Mouse (Mus musculus) limb, embryonic 14.5 days (tissue): Measurements from ENCODE around the gene Grk6. TPM values are rescaled to one million over a fixed set of nuclear protein-coding genes. Genes with fewer than 3 reads are reported as not detected.

Experiments used
- ATAC-seq: fragments of 200-750 bp; cut with Nextera tagmentation; 2 replicates; pipeline ENCODE4 v1.8.0; 2017; ENCODE audit warnings: low read depth, moderate number of reproducible peaks, moderate TSS enrichment; ENCODE audit not compliant: low FRiP score
- DNase-seq: peaks from one replicate; pipeline ENCODE4 v3.0.0-alpha.2; 2015; ENCODE audit warnings: low spot score
- H3K27ac ChIP-seq: fragments of 300-500 bp; sonication (generic); replicated peaks from 2 replicates; pipeline ENCODE4 v1.5.1; 2014; ENCODE audit warnings: low read depth, mild to moderate bottlenecking, low read length, moderate library complexity, mixed read lengths
- H3K27me3 ChIP-seq: fragments of 300-500 bp; sonication (generic); 2 replicates; pipeline ENCODE4 v1.6.1; 2014; ENCODE audit warnings: low read length, mixed read lengths; ENCODE audit not compliant: control insufficient read depth, insufficient read depth
- H3K36me3 ChIP-seq: fragments of 300-500 bp; sonication (generic); 2 replicates; pipeline ENCODE4 v1.6.1; 2014; ENCODE audit warnings: mild to moderate bottlenecking, low read length, moderate library complexity, mixed read lengths; ENCODE audit not compliant: control insufficient read depth, insufficient read depth
- H3K4me1 ChIP-seq: fragments of 300-500 bp; sonication (generic); 2 replicates; pipeline ENCODE4 v1.6.1; 2014; ENCODE audit warnings: antibody characterized with exemption, low read length, mixed read lengths; ENCODE audit not compliant: control insufficient read depth, insufficient read depth
- H3K4me2 ChIP-seq: fragments of 300-500 bp; sonication (generic); replicated peaks from 2 replicates; pipeline ENCODE4 v1.6.1; 2014; ENCODE audit warnings: low read depth, mild to moderate bottlenecking, low read length, moderate library complexity; ENCODE audit not compliant: severe bottlenecking
- H3K4me3 ChIP-seq: fragments of 300-500 bp; sonication (generic); replicated peaks from 2 replicates; pipeline ENCODE4 v1.5.1; 2014; ENCODE audit warnings: low read length
- H3K9ac ChIP-seq: fragments of 300-500 bp; sonication (generic); 2 replicates; pipeline ENCODE4 v1.6.1; 2014; ENCODE audit warnings: mild to moderate bottlenecking, low read depth, low read length, moderate library complexity; ENCODE audit not compliant: severe bottlenecking
- H3K9me3 ChIP-seq: fragments of 300-500 bp; sonication (generic); 2 replicates; pipeline ENCODE4 v1.6.1; 2016; ENCODE audit warnings: low read length; ENCODE audit not compliant: control insufficient read depth
- POLR2A ChIP-seq: fragments of 200-500 bp; IDR thresholded peaks from 2 replicates; pipeline ENCODE4 v1.8.0; 2012; ENCODE audit warnings: inconsistent platforms, mild to moderate bottlenecking, moderate library complexity, borderline replicate concordance; ENCODE audit not compliant: insufficient read depth, insufficient read length; ENCODE audit errors: extremely low read depth
- WGBS: fragments of 180-500 bp; shearing (Covaris S2); extraction: QIAGEN DNeasy Blood & Tissue Kit; methylation state at CpG from one replicate; pipeline ENCODE4 v1.1.7; 2014; 5-methylcytosine and 5-hydroxymethylcytosine counted together
- polyA plus RNA-seq, 2 experiments: library from polyadenylated mRNA; depleted of rRNA in 1 of 2; stranded (reverse) in 1 of 2; unstranded in 1 of 2; fragments of >200 nt; fragmentation: Nextera tagmentation in 1 of 2; extraction: Ambion mirVana in 1 of 2; gene quantifications; 2 replicates each; pipeline versions ENCODE4 v1.2.1 to v1.2.3; 2012 to 2014

The Grk6 gene
- polyA plus RNA-seq (2012; rRNA removed) (81.4 and 92.8 TPM in 2 replicates), polyA plus RNA-seq (2014; fragmentation: Nextera tagmentation; extraction: Ambion mirVana) (51.7 and 57.5 TPM in 2 replicates)

- ATAC-seq (peak; percentile 96), DNase-seq (peak; percentile 100)
- no peak for TF ChIP-seq POLR2A
- peaks cover 16% of the 10 kb centered on the region for H3K4me1 ChIP-seq
- peak within 1 kb of the TSS; percentile 86 for H3K9ac ChIP-seq
- H3K27ac ChIP-seq = peak within 1 kb of the TSS; percentile 88
- no peaks in the 10 kb centered on the region for H3K27me3 ChIP-seq
- H3K4me3 ChIP-seq = peak within 1 kb of the TSS; percentile 70
- peaks cover 7% of the 10 kb centered on the region for H3K36me3 ChIP-seq
- WGBS = under 1% methylated on average over 28 of the region's 35 CpGs
- no peaks in the 10 kb centered on the region for H3K9me3 ChIP-seq
- peak within 1 kb of the TSS; percentile 70 for H3K4me2 ChIP-seq
Observed at GRCm38 (mm10) chr13:55444937-55445315, at the start of gene Grk6. Grk6 (plus strand) TSS chr13:55445072.

- Histone ChIP-seq H3K4me1 (no peaks in the 10 kb centered on the region), H3K36me3 (no peaks in the 10 kb centered on the region), H3K4me2 (no peak within 1 kb of the TSS), H3K9ac (no peak within 1 kb of the TSS), H3K9me3 (no peaks in the 10 kb centered on the region), H3K27me3 (no peaks in the 10 kb centered on the region), H3K4me3 (no peak within 1 kb of the TSS), H3K27ac (no peak within 1 kb of the TSS)
- 80% methylated on average over 1 of the region's 1 CpGs for WGBS
- TF ChIP-seq POLR2A = no peak
- ATAC-seq (no peak), DNase-seq (no peak)
Observed at GRCm38 (mm10) chr13:55398088-55398487, 46.8 kb upstream of the Grk6 start, which contains the start of gene Slc34a1. Slc34a1 (plus strand) TSS chr13:55398187.

- WGBS = 69% methylated on average over 5 of the region's 5 CpGs
- H3K4me1 ChIP-seq = no peaks in the 10 kb centered on the region
- H3K36me3 ChIP-seq = no peaks in the 10 kb centered on the region
- H3K4me2 ChIP-seq = no peak overlapping the region
- no peak overlapping the region for H3K27ac ChIP-seq
- H3K27me3 ChIP-seq = no peaks in the 10 kb centered on the region
- no peak overlapping the region for H3K4me3 ChIP-seq
- no peaks in the 10 kb centered on the region for H3K9me3 ChIP-seq
- H3K9ac ChIP-seq = no peak overlapping the region
- no peak for DNase-seq
- ATAC-seq = no peak
- no peak for TF ChIP-seq POLR2A
Observed at GRCm38 (mm10) chr13:55399300-55400038, 45.4 kb upstream of the Grk6 start.

- no peak for DNase-seq
- TF ChIP-seq POLR2A = no peak
- Histone ChIP-seq H3K9ac (no peak overlapping the region), H3K27me3 (no peaks in the 10 kb centered on the region), H3K4me3 (no peak overlapping the region), H3K4me2 (no peak overlapping the region), H3K36me3 (no peaks in the 10 kb centered on the region), H3K27ac (no peak overlapping the region), H3K4me1 (no peaks in the 10 kb centered on the region), H3K9me3 (no peaks in the 10 kb centered on the region)
- ATAC-seq = no peak
- 74% methylated on average over 1 of the region's 1 CpGs for WGBS
Observed at GRCm38 (mm10) chr13:55400039-55400346, 44.9 kb upstream of the Grk6 start.

- Histone ChIP-seq H3K36me3 (no peaks in the 10 kb centered on the region), H3K4me3 (no peak overlapping the region), H3K4me2 (no peak overlapping the region), H3K4me1 (peaks cover 3% of the 10 kb centered on the region), H3K9ac (no peak overlapping the region), H3K27me3 (no peaks in the 10 kb centered on the region), H3K27ac (no peak overlapping the region), H3K9me3 (no peaks in the 10 kb centered on the region)
- no peak for TF ChIP-seq POLR2A
- ATAC-seq (no peak), DNase-seq (no peak)
- 76% methylated on average over 7 of the region's 7 CpGs for WGBS
Observed at GRCm38 (mm10) chr13:55403266-55403665, 41.6 kb upstream of the Grk6 start.
